Mouse (Mus musculus): Measurements from ENCODE around the gene Tmem26.
"Not testable (repeated sequence)": the region's sequence is repeated elsewhere in the genome, so short reads cannot be mapped to it uniquely, and the experiment has no call there.

Gene Tmem26

GRCm38 (mm10) chr10:68723568-68724360 is at the start of gene Tmem26:
Gene Tmem26, plus strand, starts transcription at chr10:68723646.
- no peak for DNase-seq (ENCODE audit: low read depth, low spot score)

GRCm38 (mm10) chr10:68678678-68679077 is 44.8 kb upstream of the Tmem26 start:
- no peak for DNase-seq (ENCODE audit: low read depth, low spot score)

GRCm38 (mm10) chr10:68681233-68681632 is 42.2 kb upstream of the Tmem26 start:
- DNase-seq (ENCODE audit: low read depth, low spot score), result no peak

- no peak for DNase-seq (ENCODE audit: low read depth, low spot score)
Observed at GRCm38 (mm10) chr10:68685510-68685909, 37.9 kb upstream of the Tmem26 start.

GRCm38 (mm10) chr10:68691116-68691515 is 32.3 kb upstream of the Tmem26 start:
- no peak for DNase-seq (ENCODE audit: low read depth, low spot score)

GRCm38 (mm10) chr10:68692401-68692800 is 31.0 kb upstream of the Tmem26 start:
- DNase-seq (ENCODE audit: low read depth, low spot score), result no peak

- no peak for DNase-seq (ENCODE audit: low read depth, low spot score)
Observed at GRCm38 (mm10) chr10:68695760-68696336, 27.6 kb upstream of the Tmem26 start.

- no peak for DNase-seq (ENCODE audit: low read depth, low spot score)
Observed at GRCm38 (mm10) chr10:68704268-68704667, 19.2 kb upstream of the Tmem26 start.

GRCm38 (mm10) chr10:68705471-68706036 is 17.9 kb upstream of the Tmem26 start:
- DNase-seq (ENCODE audit: low read depth, low spot score), result no peak

- no peak for DNase-seq (ENCODE audit: low read depth, low spot score)
Observed at GRCm38 (mm10) chr10:68707014-68707852, 16.2 kb upstream of the Tmem26 start.

- no peak for DNase-seq (ENCODE audit: low read depth, low spot score)
Observed at GRCm38 (mm10) chr10:68712926-68713325, 10.5 kb upstream of the Tmem26 start.

- no peak for DNase-seq (ENCODE audit: low read depth, low spot score)
Observed at GRCm38 (mm10) chr10:68714302-68714701, 9.1 kb upstream of the Tmem26 start.

- DNase-seq (ENCODE audit: low read depth, low spot score), result no peak
Observed at GRCm38 (mm10) chr10:68715396-68715795, 8.1 kb upstream of the Tmem26 start.

GRCm38 (mm10) chr10:68718375-68718774 is 5.1 kb upstream of the Tmem26 start:
- no peak for DNase-seq (ENCODE audit: low read depth, low spot score)

GRCm38 (mm10) chr10:68720887-68721400 is 2.5 kb upstream of the Tmem26 start:
- DNase-seq (ENCODE audit: low read depth, low spot score), result no peak

GRCm38 (mm10) chr10:68723015-68723414 is 431 bp upstream of the Tmem26 start:
- no peak for DNase-seq (ENCODE audit: low read depth, low spot score)

GRCm38 (mm10) chr10:68724361-68724720 is 895 bp downstream of the Tmem26 start:
- no peak for DNase-seq (ENCODE audit: low read depth, low spot score)

- DNase-seq (ENCODE audit: low read depth, low spot score), result no peak
Observed at GRCm38 (mm10) chr10:68727464-68727863, 4.0 kb downstream of the Tmem26 start.

GRCm38 (mm10) chr10:68735621-68736020 is 12.2 kb downstream of the Tmem26 start:
- no peak for DNase-seq (ENCODE audit: low read depth, low spot score)

- no peak for DNase-seq (ENCODE audit: low read depth, low spot score)
Observed at GRCm38 (mm10) chr10:68737391-68737790, 13.9 kb downstream of the Tmem26 start.

GRCm38 (mm10) chr10:68738981-68739380 is 15.5 kb downstream of the Tmem26 start:
- not testable (repeated sequence) for DNase-seq (ENCODE audit: low read depth, low spot score)

- peak; percentile 38 for DNase-seq (ENCODE audit: low read depth, low spot score)
Observed at GRCm38 (mm10) chr10:68740251-68740650, 16.8 kb downstream of the Tmem26 start.
